Mouse (Mus musculus) frontal cortex, postnatal 36 days (tissue): ENCODE measurements at regions not wholly inside any gene's neighbourhood (a gene's known extent, or its start where the extent isn't known, plus 50 kb on each side); places are given as distances from the start of the nearest gene placed in this dataset.

Experiments
- DNase-seq, 2 experiments: peaks; one replicate each; pipeline ENCODE4 v3.0.0; 2022; ENCODE audit warnings: low spot score in 2 of 2

- DNase-seq: peak; percentile 17 to 44
These were observed 92.2 kb upstream of the Rbm19 start for GRCm38 (mm10) chr5:120024071-120024470.

- DNase-seq: no peak
These were observed 91.1 kb upstream of the Rbm19 start for GRCm38 (mm10) chr5:120025212-120025611.

- DNase-seq: no peak
These were observed 85.4 kb upstream of the Rbm19 start for GRCm38 (mm10) chr5:120030904-120031303.

- DNase-seq: no peak
These were observed 84.7 kb upstream of the Rbm19 start for GRCm38 (mm10) chr5:120031614-120032013.

- DNase-seq: no peak
These were observed 81.7 kb upstream of the Rbm19 start for GRCm38 (mm10) chr5:120034499-120035077.

GRCm38 (mm10) chr5:120035251-120035650 is 81.0 kb upstream of the Rbm19 start:
- DNase-seq: peak; percentile 22 to 31

- no peak for DNase-seq
These were observed 78.5 kb upstream of the Rbm19 start for GRCm38 (mm10) chr5:120037806-120038205.

- DNase-seq: no peak
These were observed 72.5 kb upstream of the Rbm19 start for GRCm38 (mm10) chr5:120043786-120044185.

- DNase-seq: no peak
These were observed 67.0 kb upstream of the Rbm19 start for GRCm38 (mm10) chr5:120049063-120049781.

GRCm38 (mm10) chr5:120050728-120051436 is 65.4 kb upstream of the Rbm19 start:
- peak in 1 of 2 experiments; percentile 3 for DNase-seq

GRCm38 (mm10) chr5:120054498-120055167 is 61.6 kb upstream of the Rbm19 start:
- DNase-seq: no peak
